Mouse (Mus musculus) heart, embryonic 14.5 days (tissue): ENCODE results near the gene Rad23a. TPM values are rescaled to one million over a fixed set of nuclear protein-coding genes. Genes with fewer than 3 reads are reported as not detected.

ENCODE experiments used
- ATAC-seq: fragments of 200-750 bp; cut with Nextera tagmentation; 2 replicates; pipeline ENCODE4 v1.8.0; 2017; ENCODE audit warnings: low read depth, moderate TSS enrichment; ENCODE audit not compliant: insufficient number of reproducible peaks, insufficient read depth, low FRiP score
- H3K27ac ChIP-seq, 2 experiments: fragments of 200-500 bp in 1 of 2; fragments of 300-500 bp in 1 of 2; sonication (generic) in 1 of 2; replicated peaks in 1 of 2; 2 replicates each; pipeline ENCODE4 v1.5.1; 2012 to 2014; ENCODE audit warnings: low read depth in 2 of 2, low read length in 2 of 2, control low read depth in 1 of 2, mild to moderate bottlenecking in 1 of 2, mixed read lengths in 1 of 2; ENCODE audit not compliant: control insufficient read depth in 1 of 2, insufficient read depth in 1 of 2
- H3K27me3 ChIP-seq: fragments of 300-500 bp; sonication (generic); 2 replicates; pipeline ENCODE4 v1.6.1; 2014; ENCODE audit warnings: mild to moderate bottlenecking, low read length, control low read depth; ENCODE audit not compliant: control insufficient read depth, insufficient read depth
- H3K36me3 ChIP-seq: fragments of 300-500 bp; sonication (generic); 2 replicates; pipeline ENCODE4 v1.6.1; 2014; ENCODE audit warnings: mild to moderate bottlenecking, control low read depth, low read length, mixed read lengths; ENCODE audit not compliant: control insufficient read depth, insufficient read depth
- H3K4me1 ChIP-seq, 2 experiments: fragments of 200-500 bp in 1 of 2; fragments of 300-500 bp in 1 of 2; sonication (generic) in 1 of 2; 2 replicates each; pipeline ENCODE4 v1.6.1; 2012 to 2014; ENCODE audit warnings: low read length in 2 of 2, control low read depth in 1 of 2, mixed read lengths in 1 of 2; ENCODE audit not compliant: control insufficient read depth in 2 of 2, insufficient read depth in 2 of 2
- H3K4me2 ChIP-seq: fragments of 300-500 bp; sonication (generic); 2 replicates; pipeline ENCODE4 v1.6.1; 2014; ENCODE audit warnings: mild to moderate bottlenecking, low read length
- H3K4me3 ChIP-seq, 2 experiments: fragments of 200-500 bp in 1 of 2; fragments of 300-500 bp in 1 of 2; sonication (generic) in 1 of 2; 2 replicates each; pipeline ENCODE4 v1.5.1; 2012 to 2014; ENCODE audit warnings: low read length in 2 of 2, mild to moderate bottlenecking in 2 of 2, control low read depth in 1 of 2, low read depth in 1 of 2, moderate library complexity in 1 of 2; ENCODE audit not compliant: control insufficient read depth in 1 of 2, insufficient read depth in 1 of 2
- H3K9ac ChIP-seq: fragments of 300-500 bp; sonication (generic); 2 replicates; pipeline ENCODE4 v1.6.1; 2014; ENCODE audit warnings: mild to moderate bottlenecking, low read length
- H3K9me3 ChIP-seq: fragments of 300-500 bp; sonication (generic); 2 replicates; pipeline ENCODE4 v1.6.1; 2016; ENCODE audit warnings: low read length, control low read depth; ENCODE audit not compliant: control insufficient read depth
- WGBS: fragments of 180-500 bp; shearing (Covaris S2); extraction: QIAGEN DNeasy Blood & Tissue Kit; methylation state at CpG from one replicate; pipeline ENCODE4 v1.1.7; 2014; 5-methylcytosine and 5-hydroxymethylcytosine counted together
- polyA plus RNA-seq: library from polyadenylated mRNA; unstranded; fragments of >200 nt; fragmentation: Nextera tagmentation; extraction: Ambion mirVana; gene quantifications from 2 replicates; pipeline ENCODE4 v1.2.1, GENCODE M21; 2014

Rad23a gene
- polyA plus RNA-seq, 1 experiment from 2014 or later: 122 TPM

DNA sequence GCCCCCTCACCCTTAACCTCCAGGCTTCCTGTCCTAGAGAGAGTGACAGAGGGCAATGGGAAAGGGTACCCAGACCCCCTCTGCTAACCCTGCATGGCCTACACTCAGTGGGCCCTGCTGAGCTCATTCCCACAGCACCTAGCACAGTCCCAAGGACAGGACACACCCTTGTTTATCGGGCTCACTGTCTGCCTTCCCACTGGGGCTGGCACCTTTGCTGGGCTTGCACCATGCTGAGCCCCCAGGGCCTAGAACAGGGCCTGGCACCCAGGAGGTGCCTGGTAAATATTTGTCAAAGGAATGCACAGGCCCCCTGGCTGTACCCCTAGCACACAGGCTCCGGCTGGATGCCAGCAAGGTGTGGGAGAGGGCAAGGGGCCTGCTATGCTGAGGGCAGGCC, 49.9 kb downstream of the Rad23a start:
- H3K4me1 ChIP-seq: peaks cover 38 to 69% of the 10 kb centered on the region in 2 experiments
- no peaks in the 10 kb centered on the region for H3K36me3 ChIP-seq
- ATAC-seq: no peak
- no peak overlapping the region for H3K4me3 ChIP-seq
- WGBS: 70% methylated on average over 2 of the region's 2 CpGs
- H3K9ac ChIP-seq: no peak overlapping the region
- peaks cover 53% of the 10 kb centered on the region for H3K27me3 ChIP-seq
- H3K4me2 ChIP-seq: no peak overlapping the region
- H3K9me3 ChIP-seq: no peaks in the 10 kb centered on the region
- no peak overlapping the region for H3K27ac ChIP-seq

DNA sequence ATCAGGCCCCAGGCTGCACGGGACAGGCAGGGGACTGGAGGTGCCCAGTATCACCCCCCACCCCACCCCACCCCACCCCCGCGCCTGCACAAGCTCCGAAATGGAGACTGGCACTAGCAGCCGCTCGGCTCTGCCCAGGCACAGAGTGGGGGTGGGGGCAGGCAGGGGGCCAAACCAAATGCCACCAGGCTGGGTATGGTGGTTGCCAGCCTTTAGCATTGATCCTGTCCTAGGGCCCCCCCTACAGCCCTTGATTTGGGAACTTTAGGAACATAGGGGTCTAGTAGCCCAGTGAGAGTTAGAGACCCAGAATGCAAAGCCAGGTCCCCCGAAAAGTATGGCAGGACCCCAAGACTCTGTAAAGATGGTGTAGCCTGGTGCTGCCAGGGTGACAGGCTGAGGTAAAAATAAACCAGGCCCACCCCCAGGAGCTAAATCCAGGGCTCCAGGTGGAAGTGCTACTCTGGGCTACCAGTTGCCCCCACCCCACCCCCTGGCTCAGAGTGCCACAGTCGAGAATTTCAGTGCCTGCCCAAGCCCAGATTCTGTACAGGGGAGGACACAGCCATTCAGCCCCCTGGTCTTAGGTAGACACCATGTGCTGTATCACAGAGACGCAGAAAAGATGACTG, 50.5 kb downstream of the Rad23a start:
- peaks cover 57% of the 10 kb centered on the region for H3K27me3 ChIP-seq
- no peaks in the 10 kb centered on the region for H3K36me3 ChIP-seq
- no peak overlapping the region for H3K9ac ChIP-seq
- no peak overlapping the region for H3K4me2 ChIP-seq
- no peaks in the 10 kb centered on the region for H3K9me3 ChIP-seq
- ATAC-seq: no peak
- peaks cover 40 to 75% of the 10 kb centered on the region in 2 experiments for H3K4me1 ChIP-seq
- WGBS: 74% methylated on average over 9 of the region's 9 CpGs
- no peak overlapping the region for H3K4me3 ChIP-seq
- no peak overlapping the region for H3K27ac ChIP-seq

DNA sequence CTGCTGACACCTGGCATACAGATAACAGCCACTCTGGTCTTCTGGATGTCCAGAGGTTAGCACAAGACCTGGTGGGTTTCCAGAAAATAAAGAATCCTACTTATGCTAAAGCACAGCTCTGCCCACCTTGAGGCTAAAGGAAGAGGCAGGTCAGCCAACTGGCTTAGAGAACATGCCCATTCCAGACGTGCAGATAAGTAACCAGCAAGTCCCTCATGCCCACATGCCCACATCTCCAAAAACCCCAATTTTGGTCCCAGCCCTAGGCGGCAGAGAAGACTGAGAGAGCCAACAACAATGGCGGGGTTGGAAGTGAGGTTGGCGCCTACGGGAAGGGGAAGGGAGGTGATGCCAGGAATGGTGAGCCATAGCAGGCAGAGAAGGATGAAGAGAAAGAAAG, 51.1 kb downstream of the Rad23a start:
- no peak for ATAC-seq
- Histone ChIP-seq H3K27me3 (peaks cover 63% of the 10 kb centered on the region), H3K9ac (no peak overlapping the region), H3K9me3 (no peaks in the 10 kb centered on the region), H3K4me1 (peaks cover 46 to 76% of the 10 kb centered on the region in 2 experiments), H3K4me3 (no peak overlapping the region), H3K36me3 (no peaks in the 10 kb centered on the region), H3K4me2 (no peak overlapping the region), H3K27ac (no peak overlapping the region)
- 54% methylated on average over 5 of the region's 5 CpGs for WGBS

DNA sequence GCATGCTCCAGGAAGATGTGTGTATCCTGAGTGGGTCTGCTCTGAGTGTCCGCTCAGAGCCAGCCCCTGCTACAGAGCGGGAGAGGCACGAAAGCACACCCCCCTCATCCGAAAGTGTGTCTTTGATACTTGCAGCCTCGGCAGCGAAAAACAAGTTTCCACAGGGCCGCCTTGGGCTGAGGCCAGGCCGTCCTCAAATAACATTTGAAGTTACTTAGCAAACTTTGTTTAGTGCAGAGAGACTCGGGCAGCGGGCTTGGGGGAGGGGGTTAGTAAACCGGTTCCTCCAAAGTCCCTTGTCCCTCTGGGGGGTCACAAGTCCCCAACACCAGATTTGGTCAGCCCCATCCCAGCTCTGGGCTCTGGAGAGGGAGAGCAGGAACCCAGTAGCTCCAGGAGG, 51.6 kb downstream of the Rad23a start:
- WGBS: 35% methylated on average over 11 of the region's 11 CpGs
- no peaks in the 10 kb centered on the region for H3K36me3 ChIP-seq
- ATAC-seq: no peak
- peaks cover 66% of the 10 kb centered on the region for H3K27me3 ChIP-seq
- no peak overlapping the region for H3K4me2 ChIP-seq
- H3K9me3 ChIP-seq: no peaks in the 10 kb centered on the region
- no peak overlapping the region for H3K9ac ChIP-seq
- H3K27ac ChIP-seq: no peak overlapping the region; a peak in 1 of 4 replicates
- H3K4me1 ChIP-seq: peaks cover 45 to 73% of the 10 kb centered on the region in 2 experiments
- H3K4me3 ChIP-seq: no peak overlapping the region

DNA sequence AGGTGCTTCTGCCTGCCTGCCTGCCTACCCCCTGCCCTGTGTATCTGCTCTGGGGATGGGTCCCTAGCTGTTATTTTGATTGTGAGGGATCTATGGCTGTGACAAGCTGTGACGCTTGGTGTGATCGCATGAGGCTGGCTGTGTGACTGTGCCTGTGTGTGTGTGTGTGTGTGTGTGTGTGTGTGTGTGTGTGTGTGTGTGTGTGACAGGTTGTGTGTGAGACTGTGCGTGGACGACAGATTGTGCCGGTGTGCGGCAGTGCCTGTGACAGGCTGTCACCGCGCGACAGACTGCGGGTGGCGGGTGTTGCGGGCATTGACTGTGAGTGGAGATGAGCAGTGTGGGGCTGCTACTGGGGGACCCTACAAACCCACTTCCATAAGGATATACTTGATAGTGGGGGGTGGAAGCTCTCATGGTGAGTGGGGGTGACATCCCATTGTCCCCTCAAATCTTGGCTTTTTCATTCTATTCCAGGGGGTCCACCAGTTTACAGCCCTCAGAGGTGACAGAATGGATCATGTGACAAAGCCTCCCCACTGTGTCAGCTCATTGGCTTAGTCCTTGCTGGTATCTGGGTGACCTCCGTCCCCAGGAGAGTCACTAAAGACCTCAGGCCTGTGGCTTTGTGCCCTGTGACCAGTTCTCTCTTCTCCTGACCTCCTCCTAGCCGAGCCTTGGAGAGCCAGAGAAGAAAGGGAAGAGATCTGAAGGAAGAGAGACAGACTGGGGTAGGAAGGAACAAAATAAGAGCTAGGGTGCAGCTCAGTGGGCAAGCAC, 52.8 kb downstream of the Rad23a start:
- H3K4me3 ChIP-seq: no peak overlapping the region
- no peaks in the 10 kb centered on the region for H3K9me3 ChIP-seq
- no peak for ATAC-seq
- peaks cover 44 to 66% of the 10 kb centered on the region in 2 experiments for H3K4me1 ChIP-seq
- 27% methylated on average over 14 of the region's 14 CpGs for WGBS
- peaks cover 73% of the 10 kb centered on the region for H3K27me3 ChIP-seq
- no peak overlapping the region for H3K9ac ChIP-seq
- H3K27ac ChIP-seq: no peak overlapping the region
- H3K4me2 ChIP-seq: no peak overlapping the region
- no peaks in the 10 kb centered on the region for H3K36me3 ChIP-seq

DNA sequence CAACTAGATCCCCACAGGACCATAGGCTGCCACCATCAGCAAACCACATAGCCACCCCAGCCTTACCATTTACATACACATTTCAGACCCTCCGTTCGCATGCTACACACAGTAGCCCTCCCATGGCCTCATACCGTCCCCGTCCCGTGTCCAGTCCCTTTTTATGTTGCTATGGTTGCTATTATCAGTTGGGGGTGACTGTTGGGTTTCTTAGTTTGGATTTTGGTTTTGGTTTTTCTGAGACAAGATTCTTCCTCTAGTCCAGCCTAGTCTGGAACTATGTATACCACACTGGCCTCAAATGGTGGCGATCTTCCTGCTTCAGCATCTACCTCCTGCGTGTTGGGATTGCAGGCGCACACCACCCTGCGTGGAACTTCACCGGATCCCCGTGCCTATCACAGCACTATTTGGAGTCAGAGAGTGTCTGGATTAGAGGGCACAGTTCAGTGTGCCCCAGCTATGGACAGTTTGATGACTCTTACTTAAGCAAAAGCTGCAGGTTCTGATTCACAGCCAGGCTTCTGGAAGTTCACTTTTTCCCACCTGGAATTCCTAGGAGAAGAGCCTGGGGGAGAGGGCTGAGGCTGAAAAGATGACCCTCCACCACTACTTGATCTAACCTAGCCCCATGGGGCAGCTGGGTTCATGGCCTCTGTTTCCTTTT, 53.5 kb downstream of the Rad23a start:
- Histone ChIP-seq H3K27ac (0 out of 4 replicates have a peak overlapping the region, but pooled peaks of 1 of the 2 experiments have one; percentile 3), H3K9ac (no peak overlapping the region), H3K4me1 (peaks cover 41 to 61% of the 10 kb centered on the region in 2 experiments), H3K9me3 (no peaks in the 10 kb centered on the region), H3K36me3 (no peaks in the 10 kb centered on the region), H3K4me2 (peak overlapping the region; percentile 50), H3K27me3 (peaks cover 81% of the 10 kb centered on the region), H3K4me3 (peak overlapping the region in 1 of 2 experiments; percentile 18; a peak in 1 of 4 replicates)
- ATAC-seq: no peak
- 9% methylated on average over 11 of the region's 11 CpGs for WGBS

DNA sequence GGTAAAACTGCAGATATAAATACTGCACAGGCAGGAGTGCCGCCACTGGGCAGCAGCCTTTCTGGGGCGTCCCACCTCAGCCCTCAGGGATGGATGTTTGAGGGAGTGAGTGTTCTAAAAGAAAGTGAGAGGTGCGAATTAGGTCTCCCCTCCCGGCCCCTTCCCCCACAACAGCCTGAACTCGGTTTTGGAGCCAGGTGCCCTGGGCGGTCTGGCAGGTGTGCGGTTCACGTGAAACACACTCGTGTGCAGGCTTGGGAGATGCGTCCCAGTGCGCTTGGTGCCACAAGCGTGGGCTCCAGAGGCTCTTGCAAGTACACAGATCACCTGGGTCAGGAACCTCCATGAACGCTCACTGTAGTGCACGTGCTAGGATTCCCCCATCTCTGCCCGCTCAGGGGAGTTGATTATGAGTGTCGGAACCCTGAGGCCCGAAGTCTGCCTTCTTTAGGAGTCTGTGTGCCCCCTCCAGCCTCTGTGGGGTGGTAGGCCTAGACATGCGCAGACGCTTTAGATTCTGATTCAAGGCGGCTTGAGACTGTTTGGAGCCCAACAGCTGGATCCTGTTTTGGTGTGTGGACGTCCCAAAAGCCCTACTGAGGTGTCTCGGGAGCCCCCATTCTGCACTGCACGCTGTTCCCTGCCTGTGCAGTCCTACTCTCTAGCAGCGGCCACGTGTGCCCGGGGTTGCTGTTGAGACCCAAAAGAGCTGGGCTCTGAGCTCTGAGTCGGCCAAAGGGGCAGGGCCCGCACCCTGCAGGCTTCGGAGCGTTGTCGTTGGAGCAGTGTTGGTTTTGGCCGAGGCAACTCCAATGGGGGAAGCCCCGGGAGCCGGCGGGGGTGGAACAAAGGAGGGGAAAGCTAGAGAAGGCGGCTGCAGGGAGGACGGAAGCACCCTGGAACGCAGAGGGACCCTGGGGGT, 54.4 kb downstream of the Rad23a start:
- peak overlapping the region; percentile 50 for H3K4me2 ChIP-seq
- H3K4me3 ChIP-seq: peak overlapping the region in 1 of 2 experiments; percentile 18; a peak in 1 of 4 replicates
- no peaks in the 10 kb centered on the region for H3K36me3 ChIP-seq
- 5% methylated on average over 38 of the region's 38 CpGs for WGBS
- H3K27ac ChIP-seq: 0 out of 4 replicates have a peak overlapping the region, but pooled peaks of 1 of the 2 experiments have one; percentile 3
- H3K4me1 ChIP-seq: peaks cover 42 to 69% of the 10 kb centered on the region in 2 experiments
- no peaks in the 10 kb centered on the region for H3K9me3 ChIP-seq
- peak; percentile 51; the same call in 1 of the 2 replicates for ATAC-seq
- peaks cover 90% of the 10 kb centered on the region for H3K27me3 ChIP-seq
- no peak overlapping the region; the same call in 1 of the 2 replicates for H3K9ac ChIP-seq
